ENCODE assay signal across 16 mouse cellular contexts in genomic region chr5:43102000-43102459, GRCm38 (mm10).
DNase-seq lines count a peak whose midpoint lies in the region; ATAC-seq lines count a peak whose summit lies in the region.
"Had no signal": no experiment of that assay in that cellular context is flagged by ENCODE, and none has a peak within 500 bp of the region (broad histone marks: within the 10 kb centered on the region; RNA-seq: fewer than 3 reads in every experiment).

No protein-coding gene starts in this region.

- no peaks in the 10 kb centered on the region for H3K4me1 ChIP-seq in kidney, embryonic 15.5 days
- H3K4me1 ChIP-seq: lung, embryonic 15.5 days had no signal

- no peaks in the 10 kb centered on the region for H3K36me3 ChIP-seq in kidney, embryonic 15.5 days
- H3K36me3 ChIP-seq: embryonic facial prominence, embryonic 15.5 days; limb, embryonic 10.5 days; lung, embryonic 15.5 days had no signal

- H3K9ac ChIP-seq in kidney, embryonic 15.5 days, result no peak overlapping the region
- H3K9ac ChIP-seq: embryonic facial prominence, embryonic 15.5 days; lung, embryonic 15.5 days had no signal

- H3K4me3 ChIP-seq in kidney, embryonic 15.5 days (replicated peaks), result no peak overlapping the region
- H3K4me3 ChIP-seq: embryonic facial prominence, embryonic 15.5 days; gastrocnemius, adult 2 months; limb, embryonic 10.5 days; lung, embryonic 15.5 days had no signal

- DNase-seq in frontal cortex, postnatal 14 days (ENCODE audit: low spot score in 2 of 2), result no peak
- DNase-seq in kidney, adult 9 months, result peak; percentile 40
- peak; percentile 22 for DNase-seq in brain, adult 2 months (ENCODE audit: low read depth, low spot score)
- no peak for DNase-seq in left cerebral cortex, adult 18-20 months (ENCODE audit: low spot score in 2 of 2)
- DNase-seq in thymus, postnatal 36 days, result no peak
- DNase-seq: cerebellum, adult 9-11 months; gastrocnemius, adult 2 months; right cerebral cortex, postnatal 14 days; thymus, postnatal 4 days had no signal

- no peaks in the 10 kb centered on the region for H3K27me3 ChIP-seq in kidney, embryonic 15.5 days
- H3K27me3 ChIP-seq: embryonic facial prominence, embryonic 15.5 days; lung, embryonic 15.5 days had no signal

- H3K27ac ChIP-seq in kidney, embryonic 15.5 days, result no peak overlapping the region
- H3K27ac ChIP-seq: embryonic facial prominence, embryonic 15.5 days; gastrocnemius, adult 2 months; limb, embryonic 10.5 days; lung, embryonic 15.5 days had no signal

- ATAC-seq in frontal cortex, adult (ENCODE audit: low TSS enrichment), result peak; percentile 58; the same call in 1 of the 2 replicates
- ATAC-seq in kidney, embryonic 15.5 days (replicated peaks; ENCODE audit: low FRiP score), result no peak
- ATAC-seq in megakaryocyte progenitor cell, adult 5-6 weeks (replicated peaks; ENCODE audit: poor library complexity), result peak; percentile 56
- ATAC-seq: CD4-positive, CD25-positive, alpha-beta regulatory T cell, adult 4 months had no signal

- 55% methylated on average over 4 of the region's 4 CpGs for WGBS in kidney, embryonic 15.5 days

- no peaks in the 10 kb centered on the region for H3K9me3 ChIP-seq in kidney, embryonic 15.5 days (replicated peaks)
- H3K9me3 ChIP-seq: embryonic facial prominence, embryonic 15.5 days; limb, embryonic 10.5 days; lung, embryonic 15.5 days had no signal

- H3K4me2 ChIP-seq in kidney, embryonic 15.5 days, result no peak overlapping the region
- H3K4me2 ChIP-seq: embryonic facial prominence, embryonic 15.5 days; lung, embryonic 15.5 days had no signal

Comparison
In these comparisons a context has a peak if more than half of its experiments do, and no peak if none do; other contexts are left out.
1. DNase-seq: peak in kidney, adult 9 months (single experiment) and brain, adult 2 months (single experiment); none in frontal cortex, postnatal 14 days (0 of 2), left cerebral cortex, adult 18-20 months (0 of 2) and thymus, postnatal 36 days (0 of 2).